Mouse (Mus musculus) hindbrain, embryonic 13.5 days (tissue): ENCODE results near the gene Pitpnm3. TPM values are rescaled to one million over a fixed set of nuclear protein-coding genes. Genes with fewer than 3 reads are reported as not detected.
A peak's percentile ranks its signal among the peaks of the same experiment; 100 is the strongest.

Source experiments
- ATAC-seq: fragments of 200-750 bp; cut with Nextera tagmentation; 2 replicates; pipeline ENCODE4 v1.8.0; 2017; ENCODE audit warnings: moderate TSS enrichment; ENCODE audit not compliant: low FRiP score
- H3K27ac ChIP-seq: fragments of 300-500 bp; sonication (generic); 2 replicates; pipeline ENCODE4 v1.5.1; 2015; ENCODE audit warnings: inconsistent platforms, mild to moderate bottlenecking, moderate library complexity
- H3K27me3 ChIP-seq: fragments of 300-500 bp; sonication (generic); 2 replicates; pipeline ENCODE4 v1.6.1; 2015; ENCODE audit warnings: mild to moderate bottlenecking, inconsistent platforms
- H3K36me3 ChIP-seq: fragments of 300-500 bp; sonication (generic); 2 replicates; pipeline ENCODE4 v1.6.1; 2015; ENCODE audit warnings: mild to moderate bottlenecking, inconsistent platforms
- H3K4me1 ChIP-seq: fragments of 300-500 bp; sonication (generic); replicated peaks from 2 replicates; pipeline ENCODE4 v1.6.1; 2015; ENCODE audit warnings: inconsistent platforms
- H3K4me2 ChIP-seq: fragments of 300-500 bp; sonication (generic); 2 replicates; pipeline ENCODE4 v1.6.1; 2015; ENCODE audit warnings: inconsistent platforms, mild to moderate bottlenecking, moderate library complexity
- H3K4me3 ChIP-seq: fragments of 300-500 bp; sonication (generic); 2 replicates; pipeline ENCODE4 v1.5.1; 2015; ENCODE audit warnings: mild to moderate bottlenecking, inconsistent platforms
- H3K9ac ChIP-seq: fragments of 300-500 bp; sonication (generic); 2 replicates; pipeline ENCODE4 v1.6.1; 2015; ENCODE audit warnings: mild to moderate bottlenecking, inconsistent platforms
- H3K9me3 ChIP-seq: fragments of 300-500 bp; sonication (generic); 2 replicates; pipeline ENCODE4 v1.6.1; 2016; ENCODE audit warnings: inconsistent platforms
- WGBS: fragments of 180-500 bp; shearing (Covaris S2); methylation state at CpG from one replicate; pipeline ENCODE4 v1.1.7; 2015; 5-methylcytosine and 5-hydroxymethylcytosine counted together
- polyA plus RNA-seq: library from polyadenylated mRNA; unstranded; fragments of >200 nt; fragmentation: Nextera tagmentation; extraction: Ambion mirVana; gene quantifications from 2 replicates; pipeline ENCODE4 v1.2.1, GENCODE M21; 2015

Pitpnm3 gene
- polyA plus RNA-seq, 1 experiment from 2014 or later, result 1.9 TPM

DNA sequence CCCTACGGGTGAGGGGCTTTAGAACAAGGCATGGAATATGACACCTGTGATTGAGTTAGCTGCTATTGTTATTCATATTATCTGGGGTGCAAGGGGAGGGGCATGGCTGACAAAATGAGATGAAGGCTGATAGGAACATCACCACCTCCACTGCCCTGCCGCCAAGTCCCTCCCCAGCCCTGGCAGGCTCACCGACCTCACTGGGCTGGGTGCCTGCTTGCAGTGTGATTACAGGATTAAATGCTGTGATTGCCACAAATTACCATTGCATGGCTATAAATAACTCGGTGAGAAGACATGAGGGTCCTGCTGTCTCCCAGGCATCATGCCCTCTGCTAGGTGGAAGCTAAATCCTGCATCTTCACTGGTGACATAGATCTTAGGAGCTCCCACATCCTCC lies 56.9 kb downstream of the Pitpnm3 start:
- H3K27me3 ChIP-seq, result 0 out of 2 replicates have a peak, but pooled peaks cover 10% of the 10 kb centered on the region
- no peak for ATAC-seq
- H3K9me3 ChIP-seq, result no peaks in the 10 kb centered on the region
- no peak overlapping the region for H3K4me3 ChIP-seq
- H3K36me3 ChIP-seq, result no peaks in the 10 kb centered on the region
- 41% methylated on average over 4 of the region's 4 CpGs for WGBS
- H3K4me2 ChIP-seq, result no peak overlapping the region
- H3K27ac ChIP-seq, result no peak overlapping the region
- no peaks in the 10 kb centered on the region; the same call in none of the 2 replicates for H3K4me1 ChIP-seq
- no peak overlapping the region for H3K9ac ChIP-seq

GRCm38 (mm10) chr11:72078056-72078455 lies 57.5 kb downstream of the Pitpnm3 start:
- H3K4me1 ChIP-seq, result no peaks in the 10 kb centered on the region; the same call in none of the 2 replicates
- H3K27me3 ChIP-seq, result 0 out of 2 replicates have a peak, but pooled peaks cover 10% of the 10 kb centered on the region
- H3K9me3 ChIP-seq, result no peaks in the 10 kb centered on the region
- no peaks in the 10 kb centered on the region for H3K36me3 ChIP-seq
- H3K9ac ChIP-seq, result no peak overlapping the region
- no peak for ATAC-seq
- H3K4me3 ChIP-seq, result no peak overlapping the region
- no peak overlapping the region for H3K4me2 ChIP-seq
- H3K27ac ChIP-seq, result no peak overlapping the region
- 38% methylated on average over 3 of the region's 3 CpGs for WGBS

GRCm38 (mm10) chr11:72074230-72074629 lies 61.3 kb downstream of the Pitpnm3 start:
- Histone ChIP-seq H3K9me3 (no peaks in the 10 kb centered on the region), H3K36me3 (no peaks in the 10 kb centered on the region), H3K4me2 (no peak overlapping the region), H3K27ac (no peak overlapping the region), H3K4me3 (no peak overlapping the region), H3K4me1 (peaks cover 18% of the 10 kb centered on the region), H3K9ac (no peak overlapping the region), H3K27me3 (0 out of 2 replicates have a peak, but pooled peaks cover 10% of the 10 kb centered on the region)
- ATAC-seq, result no peak
- 86% methylated on average over 13 of the region's 13 CpGs for WGBS

- Histone ChIP-seq H3K4me2 (no peak overlapping the region), H3K36me3 (no peaks in the 10 kb centered on the region), H3K27ac (peak overlapping the region; percentile 1; the same call in 1 of the 2 replicates), H3K4me1 (peaks cover 23% of the 10 kb centered on the region), H3K9me3 (no peaks in the 10 kb centered on the region), H3K4me3 (no peak overlapping the region), H3K27me3 (0 out of 2 replicates have a peak, but pooled peaks cover 10% of the 10 kb centered on the region), H3K9ac (no peak overlapping the region)
- WGBS, result 38% methylated on average over 6 of the region's 6 CpGs
- no peak; the same call in 1 of the 2 replicates for ATAC-seq
These were observed 63.2 kb downstream of the Pitpnm3 start for GRCm38 (mm10) chr11:72072331-72072905.

DNA sequence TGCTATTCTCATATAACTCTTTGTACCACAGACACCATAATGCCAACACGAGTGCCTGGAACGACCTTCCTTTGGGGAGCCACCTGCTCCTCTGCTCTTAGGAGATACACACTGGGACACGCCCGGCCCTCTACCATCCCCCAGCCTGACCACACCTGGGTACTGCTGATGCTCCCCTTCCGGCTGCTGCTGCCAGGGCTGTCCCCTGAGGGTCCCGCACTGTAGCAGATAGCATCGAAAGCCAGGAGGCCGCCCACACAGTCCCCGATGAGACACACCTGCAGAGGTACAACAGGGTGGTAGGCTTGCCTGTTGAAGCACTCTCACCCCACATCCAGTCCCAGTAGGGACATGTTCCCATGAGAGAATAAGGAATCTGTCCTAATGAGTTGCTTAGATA lies 64.8 kb downstream of the Pitpnm3 start:
- Histone ChIP-seq H3K4me2 (no peak overlapping the region), H3K4me1 (peaks cover 25% of the 10 kb centered on the region), H3K27ac (no peak overlapping the region), H3K9me3 (no peaks in the 10 kb centered on the region), H3K9ac (no peak overlapping the region), H3K4me3 (no peak overlapping the region), H3K36me3 (no peaks in the 10 kb centered on the region), H3K27me3 (0 out of 2 replicates have a peak, but pooled peaks cover 15% of the 10 kb centered on the region)
- no peak for ATAC-seq
- WGBS, result 76% methylated on average over 9 of the region's 9 CpGs

GRCm38 (mm10) chr11:72068026-72068425 lies 67.6 kb downstream of the Pitpnm3 start:
- ATAC-seq, result no peak
- Histone ChIP-seq H3K36me3 (peaks cover 7% of the 10 kb centered on the region; the same call in 1 of the 2 replicates), H3K9me3 (peaks cover 18% of the 10 kb centered on the region), H3K27me3 (0 out of 2 replicates have a peak, but pooled peaks cover 5% of the 10 kb centered on the region), H3K9ac (no peak overlapping the region), H3K4me3 (no peak overlapping the region), H3K4me1 (peaks cover 25% of the 10 kb centered on the region), H3K27ac (no peak overlapping the region; the same call in 1 of the 2 replicates), H3K4me2 (no peak overlapping the region)
- 46% methylated on average over 7 of the region's 7 CpGs for WGBS

- 71% methylated on average over 5 of the region's 5 CpGs for WGBS
- Histone ChIP-seq H3K4me2 (no peak overlapping the region), H3K9ac (no peak overlapping the region), H3K27me3 (0 out of 2 replicates have a peak, but pooled peaks cover 5% of the 10 kb centered on the region), H3K4me1 (peaks cover 23% of the 10 kb centered on the region), H3K4me3 (no peak overlapping the region), H3K27ac (no peak overlapping the region), H3K36me3 (peaks cover 7% of the 10 kb centered on the region; the same call in 1 of the 2 replicates), H3K9me3 (peaks cover 18% of the 10 kb centered on the region)
- ATAC-seq, result no peak
These were observed 68.3 kb downstream of the Pitpnm3 start for GRCm38 (mm10) chr11:72067326-72067725.

DNA sequence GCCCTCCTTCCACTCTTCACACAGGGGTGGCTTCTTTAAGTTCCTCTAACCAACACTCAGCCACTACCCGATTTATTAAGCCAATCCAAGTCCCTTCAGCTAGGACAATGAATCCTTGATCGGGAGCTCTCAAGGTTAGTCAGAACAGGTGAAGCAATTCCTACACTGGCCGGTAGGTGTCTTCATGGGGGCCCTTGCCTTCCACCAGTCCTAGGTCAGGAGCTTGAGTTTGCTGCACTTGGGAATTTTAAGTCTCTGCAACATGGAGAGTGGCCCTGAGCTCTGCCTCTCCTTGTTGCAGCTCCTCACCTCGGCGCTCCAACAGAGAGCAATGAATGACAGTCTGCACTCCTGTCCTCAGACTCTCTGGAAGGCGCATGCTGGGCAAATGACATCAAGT lies 69.2 kb downstream of the Pitpnm3 start:
- WGBS, result 44% methylated on average over 6 of the region's 6 CpGs
- Histone ChIP-seq H3K9ac (no peak overlapping the region), H3K4me3 (no peak overlapping the region), H3K4me1 (peaks cover 16% of the 10 kb centered on the region), H3K27me3 (0 out of 2 replicates have a peak, but pooled peaks cover 5% of the 10 kb centered on the region), H3K36me3 (peaks cover 7% of the 10 kb centered on the region; the same call in 1 of the 2 replicates), H3K9me3 (peaks cover 18% of the 10 kb centered on the region), H3K27ac (no peak overlapping the region), H3K4me2 (no peak overlapping the region)
- ATAC-seq, result no peak

DNA sequence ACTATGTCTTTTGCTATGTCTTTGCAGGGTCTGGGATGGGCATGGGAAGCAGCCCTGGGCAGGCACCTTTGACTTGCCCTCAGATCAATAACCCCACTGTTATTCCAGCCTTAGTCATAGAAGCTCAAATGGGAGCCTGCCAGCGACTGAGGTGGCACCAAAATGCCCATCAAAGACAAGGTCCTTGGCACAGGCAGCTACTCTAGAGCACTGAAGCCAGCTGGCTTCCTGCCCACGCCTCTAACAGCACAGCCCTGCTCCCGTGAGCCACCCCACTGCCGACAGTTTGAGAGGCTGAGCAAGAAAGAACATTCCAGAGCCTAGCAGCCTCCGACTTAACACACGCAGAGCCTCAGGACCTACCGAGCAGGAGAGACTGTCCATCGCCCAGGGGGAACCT lies 70.5 kb downstream of the Pitpnm3 start:
- Histone ChIP-seq H3K9ac (no peak overlapping the region), H3K4me1 (peaks cover 8% of the 10 kb centered on the region), H3K36me3 (peaks cover 7% of the 10 kb centered on the region; the same call in 1 of the 2 replicates), H3K4me3 (no peak overlapping the region), H3K27ac (no peak overlapping the region), H3K9me3 (peaks cover 18% of the 10 kb centered on the region), H3K27me3 (0 out of 2 replicates have a peak, but pooled peaks cover 5% of the 10 kb centered on the region), H3K4me2 (no peak overlapping the region)
- ATAC-seq, result no peak
- WGBS, result 84% methylated on average over 8 of the region's 8 CpGs

DNA sequence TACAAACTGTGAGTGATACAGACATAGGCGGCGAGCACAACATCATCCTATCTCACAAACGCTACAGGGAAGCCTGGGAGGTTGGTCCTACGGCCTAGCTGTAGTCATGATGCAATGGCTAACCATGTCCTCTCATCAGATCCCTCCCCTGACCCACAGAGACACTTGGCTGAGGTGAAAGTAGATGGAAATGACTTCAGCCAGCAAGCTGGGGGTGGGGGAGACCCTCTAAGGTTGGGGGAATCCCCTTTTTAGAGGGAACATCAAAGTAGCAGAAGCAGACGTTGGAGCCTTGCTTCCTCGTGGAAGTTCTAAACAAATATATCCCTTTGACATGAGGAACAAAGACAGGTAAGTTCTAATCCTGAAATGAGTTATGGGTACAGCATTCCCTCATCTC lies 71.2 kb downstream of the Pitpnm3 start:
- Histone ChIP-seq H3K9me3 (peaks cover 18% of the 10 kb centered on the region), H3K36me3 (peaks cover 7% of the 10 kb centered on the region; the same call in 1 of the 2 replicates), H3K9ac (no peak overlapping the region), H3K27me3 (0 out of 2 replicates have a peak, but pooled peaks cover 8% of the 10 kb centered on the region), H3K4me1 (peaks cover 8% of the 10 kb centered on the region), H3K4me3 (no peak overlapping the region), H3K27ac (no peak overlapping the region), H3K4me2 (no peak overlapping the region)
- ATAC-seq, result no peak
- 83% methylated on average over 6 of the region's 6 CpGs for WGBS

DNA sequence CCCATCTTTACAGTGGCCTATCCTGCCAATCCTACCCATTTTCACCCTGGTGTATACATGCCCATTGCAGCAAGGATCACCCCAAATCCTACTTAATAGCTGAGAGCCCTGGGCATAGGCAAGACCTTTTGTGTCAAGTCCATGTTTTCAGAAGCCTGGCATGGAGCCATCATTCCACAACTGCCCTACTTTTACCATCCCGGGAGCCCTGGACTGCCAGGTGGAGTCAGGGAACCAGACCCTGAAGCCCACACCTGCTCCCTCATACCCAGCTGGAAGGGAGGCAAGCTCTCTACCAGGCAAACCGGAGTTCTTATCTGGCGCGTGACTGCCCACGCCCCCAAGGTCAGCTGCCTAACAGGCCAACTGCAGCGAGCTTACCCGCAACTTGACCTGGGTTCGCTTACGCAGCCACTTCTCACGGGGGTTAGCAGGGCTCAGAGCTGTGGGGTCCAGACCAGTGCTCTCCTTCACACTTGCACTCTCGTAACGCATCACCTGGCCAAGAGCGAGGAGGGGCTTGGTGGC lies 74.4 kb downstream of the Pitpnm3 start:
- no peak for ATAC-seq
- Histone ChIP-seq H3K9ac (no peak overlapping the region), H3K4me3 (no peak overlapping the region), H3K36me3 (peaks cover 7% of the 10 kb centered on the region; the same call in 1 of the 2 replicates), H3K4me2 (no peak overlapping the region), H3K27ac (no peak overlapping the region), H3K27me3 (0 out of 2 replicates have a peak, but pooled peaks cover 4% of the 10 kb centered on the region), H3K4me1 (no peaks in the 10 kb centered on the region), H3K9me3 (peaks cover 18% of the 10 kb centered on the region)
- 83% methylated on average over 13 of the region's 13 CpGs for WGBS

DNA sequence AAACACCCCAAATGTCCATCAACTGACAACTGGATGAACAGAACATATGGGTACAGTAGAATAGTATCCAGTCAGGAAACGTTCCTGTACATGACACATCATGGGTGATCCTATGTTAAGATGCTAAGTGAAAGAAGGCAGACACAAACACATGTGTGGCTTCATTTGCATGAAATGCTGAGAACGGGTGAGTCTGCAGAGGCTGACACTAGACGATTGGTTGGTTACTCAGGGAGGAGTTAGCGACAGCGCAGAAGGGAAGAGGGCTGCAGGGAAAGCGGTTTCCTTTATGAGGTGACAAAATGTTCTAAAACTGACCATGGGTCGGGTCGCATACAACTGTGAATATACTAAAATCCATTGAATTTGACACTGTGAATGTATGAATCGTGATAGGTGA lies 75.2 kb downstream of the Pitpnm3 start:
- 81% methylated on average over 9 of the region's 9 CpGs for WGBS
- no peak overlapping the region for H3K4me2 ChIP-seq

More for the DNA sequence above, 75.2 kb downstream of the Pitpnm3 start:
- Histone ChIP-seq H3K27ac (no peak overlapping the region), H3K9ac (no peak overlapping the region), H3K4me1 (no peaks in the 10 kb centered on the region), H3K27me3 (0 out of 2 replicates have a peak, but pooled peaks cover 4% of the 10 kb centered on the region), H3K36me3 (peaks cover 7% of the 10 kb centered on the region; the same call in 1 of the 2 replicates), H3K4me3 (no peak overlapping the region), H3K9me3 (peaks cover 17% of the 10 kb centered on the region)
- no peak for ATAC-seq
